Mouse (Mus musculus): ENCODE results near the gene Hsf2bp. TPM values are rescaled to one million over a fixed set of nuclear protein-coding genes. Genes with fewer than 3 reads are reported as not detected.

Gene Hsf2bp
- total and polyA plus RNA-seq, 3 experiments, result 0.92 to 1.6 (median 1.3) TPM

GRCm38 (mm10) chr17:31933956-31934355 lies 102.2 kb downstream of the Hsf2bp start:
- Histone ChIP-seq H3K9ac (ENCODE audit: low read depth, low read length) (no peak overlapping the region), H3K27ac (no peak overlapping the region), H3K36me3 (ENCODE audit: control insufficient read depth, insufficient read depth, low read length) (no peaks in the 10 kb centered on the region), H3K27me3 (ENCODE audit: control insufficient read depth, insufficient read depth, low read length) (no peaks in the 10 kb centered on the region), H3K79me2 (replicated peaks; ENCODE audit: control insufficient read depth, insufficient read depth, low read length) (no peaks in the 10 kb centered on the region), H3K4me3 (no peak overlapping the region), H3K4me1 (ENCODE audit: control insufficient read depth, insufficient read depth, low read length) (peaks cover 37% of the 10 kb centered on the region)
- intact Hi-C loops (cut with DNase I), result no loop called here
- WGBS, result 64% methylated on average over 1 of the region's 1 CpGs
- no peak for DNase-seq
- no peak for TF ChIP-seq CTCF (IDR thresholded peaks at IDR 0.05)
- no peak for TF ChIP-seq EP300 (IDR thresholded peaks at IDR 0.05; ENCODE audit: insufficient read depth, low read depth, low read length)
- no peak for TF ChIP-seq POLR2A (IDR thresholded peaks at IDR 0.05; ENCODE audit: insufficient read depth, low read depth, low read length)

DNA sequence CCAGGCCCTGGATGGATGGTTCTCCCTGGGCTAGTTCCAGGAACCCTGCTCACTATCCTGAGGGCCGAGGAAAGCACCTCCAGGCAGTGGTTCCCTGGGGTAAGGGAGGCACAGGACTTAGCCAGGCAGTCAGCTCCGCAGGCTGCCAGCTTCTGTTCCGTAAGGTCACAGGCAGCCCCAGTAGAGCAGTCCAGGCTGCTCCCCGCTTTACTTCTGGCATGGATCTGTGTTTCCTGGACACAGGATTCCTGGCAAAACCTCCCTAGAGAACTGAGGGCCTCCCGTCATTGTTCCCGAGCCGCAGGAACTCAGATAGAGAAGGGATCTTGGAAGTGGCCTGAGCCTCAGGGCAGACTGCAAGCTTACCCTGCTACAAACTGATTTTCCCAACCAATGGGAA lies 104.7 kb downstream of the Hsf2bp start:
- no peaks in the 10 kb centered on the region for H3K36me3 ChIP-seq (ENCODE audit: control insufficient read depth, insufficient read depth, low read length)
- WGBS, result 30% methylated on average over 7 of the region's 7 CpGs
- peak overlapping the region; percentile 92 for H3K27ac ChIP-seq
- H3K79me2 ChIP-seq (replicated peaks; ENCODE audit: control insufficient read depth, insufficient read depth, low read length), result no peaks in the 10 kb centered on the region
- intact Hi-C loops (cut with DNase I), result loop anchor here (2.0 kb wide), 1 partner anchor 25 kb away; no protein-coding TSS in a partner anchor
- no peaks in the 10 kb centered on the region for H3K27me3 ChIP-seq (ENCODE audit: control insufficient read depth, insufficient read depth, low read length)
- peak overlapping the region; percentile 18 for H3K9ac ChIP-seq (ENCODE audit: low read depth, low read length)
- H3K4me1 ChIP-seq (ENCODE audit: control insufficient read depth, insufficient read depth, low read length), result peaks cover 26% of the 10 kb centered on the region
- no peak overlapping the region for H3K4me3 ChIP-seq
- DNase-seq, result peak; percentile 65 to 79
- no peak for TF ChIP-seq CTCF (IDR thresholded peaks at IDR 0.05)
- TF ChIP-seq EP300 (IDR thresholded peaks at IDR 0.05; ENCODE audit: insufficient read depth, low read depth, low read length), result peak; percentile 93; the same call in 1 of the 2 replicates
- TF ChIP-seq POLR2A (IDR thresholded peaks at IDR 0.05; ENCODE audit: insufficient read depth, low read depth, low read length), result peak; percentile 61; the same call in 1 of the 2 replicates

DNA sequence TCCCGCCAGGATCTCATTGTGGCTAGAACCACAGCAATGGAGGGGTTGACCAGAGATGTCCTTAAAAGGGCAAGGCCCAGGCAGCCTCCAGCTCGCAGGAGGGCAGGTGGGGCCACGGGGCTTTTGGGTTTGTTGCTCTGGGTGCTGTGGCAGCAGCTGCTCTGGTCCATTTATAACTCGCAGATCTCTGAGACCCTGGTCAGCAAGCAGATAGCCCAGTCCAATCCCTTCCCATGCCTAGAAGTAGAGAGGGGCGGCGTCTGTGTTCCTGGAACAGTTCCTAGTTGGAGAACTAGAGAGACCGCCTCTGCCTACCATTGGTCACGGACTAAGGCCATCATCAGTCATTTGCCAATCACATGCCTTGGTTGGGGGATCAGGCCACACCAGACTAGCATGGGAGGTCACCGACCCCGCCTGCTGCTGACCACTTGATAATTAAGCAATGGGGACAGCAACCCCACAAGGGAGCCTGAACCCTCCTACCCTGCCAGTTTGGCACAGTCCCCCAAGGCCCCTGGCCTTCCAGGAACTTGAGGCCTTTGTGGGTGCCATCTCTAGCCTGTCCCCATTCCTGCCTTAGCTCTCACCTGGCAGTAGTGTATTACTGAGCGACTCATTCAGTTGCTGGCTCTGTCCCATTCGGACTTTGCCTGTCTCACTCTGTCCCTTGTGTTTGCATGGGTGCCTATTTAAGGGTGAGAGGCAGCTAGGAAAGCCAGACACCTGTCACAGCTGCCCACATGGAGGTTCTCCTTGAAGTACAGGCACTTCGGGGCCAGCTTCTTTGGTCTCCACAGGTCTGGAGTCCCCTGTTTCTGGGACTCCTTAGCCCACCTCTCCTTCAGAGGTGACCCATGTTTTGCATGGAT lies 106.1 kb downstream of the Hsf2bp start:
- no peaks in the 10 kb centered on the region for H3K36me3 ChIP-seq (ENCODE audit: control insufficient read depth, insufficient read depth, low read length)
- no peak overlapping the region for H3K4me3 ChIP-seq
- peak in 1 of 2 experiments; percentile 25 for DNase-seq
- peaks cover 22% of the 10 kb centered on the region for H3K4me1 ChIP-seq (ENCODE audit: control insufficient read depth, insufficient read depth, low read length)
- intact Hi-C loops (cut with DNase I), result loop anchor here (2.0 kb wide), 1 partner anchor 23 kb away; no protein-coding TSS in a partner anchor
- TF ChIP-seq EP300 (IDR thresholded peaks at IDR 0.05; ENCODE audit: insufficient read depth, low read depth, low read length) (no peak), POLR2A (IDR thresholded peaks at IDR 0.05; ENCODE audit: insufficient read depth, low read depth, low read length) (no peak), CTCF (IDR thresholded peaks at IDR 0.05) (no peak)
- H3K79me2 ChIP-seq (replicated peaks; ENCODE audit: control insufficient read depth, insufficient read depth, low read length), result no peaks in the 10 kb centered on the region
- 74% methylated on average over 13 of the region's 13 CpGs for WGBS
- H3K9ac ChIP-seq (ENCODE audit: low read depth, low read length), result no peak overlapping the region
- H3K27me3 ChIP-seq (ENCODE audit: control insufficient read depth, insufficient read depth, low read length), result no peaks in the 10 kb centered on the region
- peak overlapping the region; percentile 92 for H3K27ac ChIP-seq

DNA sequence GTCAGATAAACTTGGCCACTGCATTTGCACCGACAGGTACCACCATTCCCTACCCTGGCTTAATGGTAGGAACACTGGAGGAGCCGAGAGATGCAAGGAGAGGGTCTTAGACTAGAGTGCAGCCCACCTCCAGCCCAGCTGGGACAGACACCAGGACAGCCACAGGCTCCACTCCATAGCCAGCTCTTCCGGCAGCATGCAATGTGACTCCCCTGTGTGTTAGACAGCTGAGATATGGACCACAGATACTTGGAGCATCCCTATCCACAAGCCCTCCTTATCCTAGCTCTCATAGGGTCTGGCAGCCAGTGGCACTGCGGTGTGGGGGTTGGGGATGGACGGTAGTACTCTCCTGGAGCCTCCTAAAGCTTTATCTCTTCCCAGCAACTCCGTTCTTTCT lies 107.1 kb downstream of the Hsf2bp start:
- Histone ChIP-seq H3K4me1 (ENCODE audit: control insufficient read depth, insufficient read depth, low read length) (peaks cover 22% of the 10 kb centered on the region), H3K79me2 (replicated peaks; ENCODE audit: control insufficient read depth, insufficient read depth, low read length) (no peaks in the 10 kb centered on the region), H3K27me3 (ENCODE audit: control insufficient read depth, insufficient read depth, low read length) (no peaks in the 10 kb centered on the region), H3K4me3 (no peak overlapping the region), H3K27ac (no peak overlapping the region; the same call in 1 of the 2 replicates), H3K9ac (ENCODE audit: low read depth, low read length) (no peak overlapping the region), H3K36me3 (ENCODE audit: control insufficient read depth, insufficient read depth, low read length) (no peaks in the 10 kb centered on the region)
- TF ChIP-seq EP300 (IDR thresholded peaks at IDR 0.05; ENCODE audit: insufficient read depth, low read depth, low read length) (no peak), POLR2A (IDR thresholded peaks at IDR 0.05; ENCODE audit: insufficient read depth, low read depth, low read length) (no peak), CTCF (IDR thresholded peaks at IDR 0.05) (no peak)
- 88% methylated on average over 6 of the region's 6 CpGs for WGBS
- intact Hi-C loops (cut with DNase I), result no loop called here
- DNase-seq, result no peak

GRCm38 (mm10) chr17:31927895-31928626 lies 108.1 kb downstream of the Hsf2bp start:
- no peak for DNase-seq
- WGBS, result 86% methylated on average over 10 of the region's 10 CpGs

More at GRCm38 (mm10) chr17:31927895-31928626, 108.1 kb downstream of the Hsf2bp start:
- no peak for TF ChIP-seq POLR2A (IDR thresholded peaks at IDR 0.05; ENCODE audit: insufficient read depth, low read depth, low read length)
- no peak for TF ChIP-seq EP300 (IDR thresholded peaks at IDR 0.05; ENCODE audit: insufficient read depth, low read depth, low read length)
- TF ChIP-seq CTCF (IDR thresholded peaks at IDR 0.05), result no peak
- H3K9ac ChIP-seq (ENCODE audit: low read depth, low read length), result no peak overlapping the region
- intact Hi-C loops (cut with DNase I), result no loop called here
- no peak overlapping the region for H3K4me3 ChIP-seq
- no peak overlapping the region for H3K27ac ChIP-seq
- H3K36me3 ChIP-seq (ENCODE audit: control insufficient read depth, insufficient read depth, low read length), result no peaks in the 10 kb centered on the region
- H3K79me2 ChIP-seq (replicated peaks; ENCODE audit: control insufficient read depth, insufficient read depth, low read length), result no peaks in the 10 kb centered on the region
- H3K4me1 ChIP-seq (ENCODE audit: control insufficient read depth, insufficient read depth, low read length), result peaks cover 22% of the 10 kb centered on the region
- no peaks in the 10 kb centered on the region for H3K27me3 ChIP-seq (ENCODE audit: control insufficient read depth, insufficient read depth, low read length)
